Mouse (Mus musculus) cerebellum, adult 11-12 months (tissue): ENCODE data around the gene P2ry10b.

Experiments
- DNase-seq: peaks from one replicate; pipeline ENCODE4 v3.0.0; 2022

The P2ry10b gene

DNA sequence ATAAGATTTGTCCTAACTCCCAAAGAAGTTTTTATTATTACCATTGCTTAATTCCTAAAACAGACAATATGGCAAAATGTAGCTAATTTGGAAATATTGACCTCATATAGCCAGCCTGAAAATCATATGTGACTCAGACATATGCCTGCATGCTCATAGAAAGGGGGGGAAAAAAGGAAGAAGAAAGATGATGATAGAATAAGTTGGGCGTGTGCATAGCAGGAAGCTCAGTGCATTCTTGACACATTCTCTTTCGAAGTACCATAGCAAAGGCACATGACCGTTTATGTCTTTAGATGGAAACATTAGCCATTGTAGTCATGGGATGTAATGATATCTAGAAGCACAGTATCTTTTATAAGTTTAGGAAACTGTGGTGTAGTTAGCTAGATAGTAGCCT is at the start of gene P2ry10b:
P2ry10b (plus strand) TSS at position 247 of the 400 bp plus-strand sequence.
- no peak for DNase-seq

DNA sequence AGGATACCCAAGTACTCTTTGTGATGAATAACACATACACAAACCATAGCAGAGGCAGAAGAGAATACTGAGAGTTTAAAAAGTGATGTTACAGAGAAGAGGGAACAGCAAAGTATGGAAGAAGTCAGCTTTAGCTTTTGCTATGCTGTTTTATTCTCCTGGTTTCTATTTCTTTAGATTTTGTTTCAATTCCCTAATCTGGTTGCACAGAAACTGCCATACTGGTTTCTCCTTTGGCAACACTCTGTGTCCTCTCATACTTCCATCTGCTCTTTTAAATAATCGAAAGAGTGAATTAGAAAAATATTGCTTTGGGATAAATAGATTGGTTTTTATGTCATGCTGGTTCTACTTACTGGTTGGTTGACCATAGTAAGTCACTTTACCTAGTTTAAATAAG is 32.4 kb upstream of the P2ry10b start:
- no peak for DNase-seq

DNA sequence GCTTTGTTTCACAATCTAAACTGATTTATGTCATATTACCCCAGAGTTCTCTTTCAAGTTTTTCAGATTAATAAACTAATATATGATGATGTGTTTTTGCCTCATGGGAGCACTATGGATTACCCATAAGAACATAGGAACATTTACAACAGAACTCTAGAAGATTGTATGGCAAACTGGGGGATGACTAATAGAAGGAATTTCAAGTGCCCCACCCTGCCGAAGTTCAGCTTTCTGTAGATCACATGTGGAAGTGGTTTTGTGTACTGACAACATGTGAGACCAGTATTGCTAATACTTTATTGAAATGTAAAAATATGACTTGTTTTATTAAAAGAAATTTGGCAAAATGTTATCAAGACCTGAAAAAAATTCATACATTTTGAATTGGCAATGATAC is 31.7 kb upstream of the P2ry10b start:
- no peak for DNase-seq

DNA sequence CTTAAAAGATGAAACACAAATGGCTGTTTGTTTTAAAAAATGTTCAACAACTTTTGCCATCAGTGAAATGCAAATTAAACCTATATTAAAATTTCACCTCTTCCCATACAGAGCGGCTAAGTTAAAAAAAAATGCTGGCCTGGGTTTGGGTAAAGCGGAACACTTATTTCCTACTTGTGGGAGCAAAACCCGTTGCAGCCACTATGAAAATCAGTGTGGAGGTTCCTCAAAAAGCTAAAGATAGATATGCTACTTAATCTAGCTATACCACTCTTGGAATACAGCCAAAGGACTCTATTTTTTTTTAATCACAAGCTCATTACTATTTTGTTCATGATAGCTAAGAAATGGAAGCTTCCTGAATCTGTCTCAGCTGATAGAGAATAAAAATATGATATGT is 5.5 kb upstream of the P2ry10b start:
- no peak for DNase-seq

DNA sequence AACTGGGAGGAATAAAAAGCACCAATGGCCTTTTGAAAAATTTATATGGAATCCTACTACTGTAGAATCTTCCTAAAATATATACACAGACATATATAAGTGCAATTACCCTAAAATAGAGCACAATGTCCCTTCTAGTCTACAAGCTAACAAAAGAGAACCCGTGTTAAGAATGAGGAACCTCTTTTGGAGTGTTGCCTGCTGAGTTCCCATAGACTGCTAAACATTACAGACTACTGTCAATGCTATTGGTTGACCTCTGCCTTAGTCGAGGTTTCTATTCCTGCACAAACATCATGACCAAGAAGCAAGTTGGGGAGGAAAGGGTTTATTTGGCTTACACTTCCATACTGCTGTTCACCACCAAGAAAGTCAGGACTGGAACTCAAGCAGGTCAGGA is 4.8 kb upstream of the P2ry10b start:
- DNase-seq: no peak

DNA sequence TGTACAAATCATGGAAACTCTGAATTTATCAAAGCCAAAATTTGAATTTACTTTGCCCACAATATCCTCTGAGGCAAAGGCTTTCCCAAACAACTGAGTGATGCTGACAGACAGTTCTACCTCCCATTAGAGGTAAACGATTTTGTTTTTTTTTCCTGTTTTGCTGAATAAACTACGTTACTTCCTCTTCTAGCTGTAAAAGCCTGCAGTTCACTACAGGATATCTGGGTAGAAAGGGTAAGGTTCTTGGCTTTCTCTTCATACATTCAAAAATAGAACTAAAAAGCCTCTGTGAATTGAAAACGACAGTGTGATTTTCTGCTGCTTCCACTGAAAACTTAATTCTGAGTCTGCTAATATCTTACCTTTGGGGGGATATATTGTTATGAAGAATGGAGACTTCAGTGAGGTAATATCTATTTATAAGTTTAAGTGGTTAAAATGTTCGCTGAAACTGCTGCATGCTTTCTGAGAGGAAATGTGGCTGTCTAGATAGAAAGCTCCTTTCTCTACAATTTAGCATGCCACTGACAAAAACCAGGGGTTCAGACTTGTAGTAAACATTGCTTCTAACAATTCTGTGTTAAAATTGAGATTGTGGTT is 765 bp downstream of the P2ry10b start:
- no peak for DNase-seq

DNA sequence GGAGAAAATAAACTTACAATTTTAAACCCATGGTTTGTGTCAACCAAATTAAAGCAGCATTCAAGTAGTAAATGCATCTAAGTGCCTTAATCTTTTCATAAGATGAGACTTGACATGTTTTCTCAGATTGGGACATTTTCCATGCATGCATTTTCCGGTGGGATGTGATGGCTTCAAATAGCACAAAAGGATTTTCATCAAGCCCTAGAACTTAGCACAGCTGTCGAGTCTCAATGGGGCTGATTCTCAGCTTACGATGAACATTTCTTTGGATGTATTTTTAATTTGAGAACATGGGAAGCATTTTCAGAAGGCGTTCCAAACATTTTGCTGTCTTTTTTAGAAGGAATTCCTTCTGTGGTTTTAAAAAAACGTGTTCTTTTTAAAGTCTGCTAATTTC is 1.3 kb downstream of the P2ry10b start:
- no peak for DNase-seq

DNA sequence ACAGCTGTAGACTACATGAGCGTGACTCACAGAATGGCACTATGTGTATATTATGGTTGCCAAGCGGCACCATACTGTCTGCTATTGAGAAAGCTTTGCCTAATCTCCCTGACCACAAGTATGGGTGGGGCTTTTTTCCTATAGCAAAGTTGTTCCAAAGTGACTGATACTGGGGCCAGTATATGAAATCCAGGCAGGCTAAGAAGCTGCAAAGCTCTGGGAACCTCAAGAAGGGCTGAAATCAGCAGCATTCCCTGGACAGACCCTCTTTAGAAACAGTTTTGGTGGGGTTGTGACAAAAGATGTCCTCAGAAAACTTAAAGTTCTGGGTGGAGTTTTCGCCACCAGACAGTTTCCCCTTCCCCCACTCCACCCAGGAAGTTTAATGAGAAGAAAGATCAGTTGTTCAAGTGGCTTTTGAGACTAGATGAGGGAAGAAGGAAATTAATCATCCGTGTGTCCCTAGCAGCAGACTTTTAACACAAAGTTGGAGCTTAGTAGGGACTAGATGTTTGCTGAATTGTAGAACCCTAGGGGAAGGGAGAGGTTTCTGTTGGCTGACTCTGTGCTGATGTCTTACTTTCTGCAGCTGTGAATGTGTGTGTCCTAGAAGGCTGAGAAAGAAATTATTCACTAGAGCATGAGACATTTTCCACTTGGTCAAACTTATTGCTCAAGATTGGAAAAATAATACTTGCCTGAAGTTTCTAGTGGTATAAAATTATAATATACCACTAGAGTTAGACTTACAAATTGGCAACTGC is 2.2 kb downstream of the P2ry10b start:
- DNase-seq: no peak

DNA sequence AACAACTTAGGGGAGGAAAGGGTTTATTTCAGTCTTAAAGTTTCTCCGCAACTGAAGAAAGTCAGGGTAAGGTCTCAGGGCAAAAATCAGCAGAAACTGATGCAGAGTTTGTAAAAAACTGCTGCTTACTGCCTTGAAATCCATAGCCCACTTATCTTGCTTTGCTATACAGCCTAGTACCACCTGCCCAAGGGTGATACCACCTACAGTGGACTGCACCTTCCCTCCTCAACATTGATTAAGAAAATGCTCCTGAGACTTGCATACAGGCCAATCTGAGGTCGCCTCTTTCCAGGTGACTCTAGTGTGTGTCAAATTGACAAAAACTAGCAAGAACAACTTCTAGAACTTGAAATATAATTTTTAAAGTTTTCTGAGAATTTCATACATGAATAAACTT is 7.3 kb downstream of the P2ry10b start:
- no peak for DNase-seq

DNA sequence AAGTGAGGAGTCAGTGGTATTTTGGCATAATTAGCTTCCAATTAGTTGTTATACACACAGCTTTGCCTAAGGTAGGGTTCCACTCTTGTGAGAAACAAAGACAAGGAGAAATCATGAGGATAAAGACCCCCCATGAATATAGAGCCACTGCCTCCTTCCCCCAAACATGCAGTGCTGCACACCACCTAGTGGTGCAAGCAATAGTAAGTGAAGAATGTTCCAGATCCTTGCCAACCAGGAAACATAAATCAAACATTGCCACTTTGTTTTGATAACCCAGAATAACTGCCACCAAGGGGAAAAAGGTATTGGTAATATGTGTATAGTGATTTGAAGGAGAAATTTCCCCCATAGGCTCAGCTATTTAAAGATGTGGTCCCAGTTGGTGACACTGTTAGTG is 11.8 kb downstream of the P2ry10b start:
- DNase-seq: no peak

DNA sequence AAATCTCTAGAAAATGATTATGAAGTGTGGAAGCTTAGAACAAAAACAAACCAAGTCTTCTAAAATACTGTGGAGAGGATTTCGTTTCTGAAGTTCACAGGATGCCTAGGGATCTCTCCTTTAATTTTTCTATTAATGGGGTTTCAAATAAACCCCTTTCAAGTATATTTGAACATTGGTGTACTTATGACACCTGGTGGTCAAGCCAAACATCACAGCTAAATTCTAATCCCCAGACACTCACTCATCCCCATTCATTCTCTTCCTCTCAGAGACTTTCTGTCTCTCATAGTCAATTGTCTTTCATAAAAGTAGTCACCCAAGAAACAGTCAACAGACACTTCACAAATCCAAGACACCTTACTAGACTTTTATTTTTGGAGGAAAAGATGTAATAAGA is 19.6 kb downstream of the P2ry10b start:
- DNase-seq: no peak

DNA sequence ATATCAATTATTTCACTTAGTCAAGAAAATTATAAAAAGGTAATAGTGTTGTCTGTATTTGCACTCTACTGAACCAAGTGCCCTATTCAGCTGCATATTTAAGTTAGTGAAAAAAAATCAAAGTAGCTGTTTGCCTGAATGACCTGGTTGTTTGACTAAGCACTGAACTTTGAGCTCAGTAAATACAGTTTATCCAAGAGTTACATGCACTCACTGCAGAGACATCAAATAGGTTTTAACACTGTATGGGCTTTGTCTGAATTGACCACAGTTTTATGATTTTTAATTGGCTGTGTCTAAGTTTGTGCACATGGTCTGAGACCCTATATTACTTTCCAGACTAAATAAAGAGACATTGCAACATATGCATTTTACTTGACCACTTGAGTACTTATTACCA is 20.4 kb downstream of the P2ry10b start:
- DNase-seq: no peak

DNA sequence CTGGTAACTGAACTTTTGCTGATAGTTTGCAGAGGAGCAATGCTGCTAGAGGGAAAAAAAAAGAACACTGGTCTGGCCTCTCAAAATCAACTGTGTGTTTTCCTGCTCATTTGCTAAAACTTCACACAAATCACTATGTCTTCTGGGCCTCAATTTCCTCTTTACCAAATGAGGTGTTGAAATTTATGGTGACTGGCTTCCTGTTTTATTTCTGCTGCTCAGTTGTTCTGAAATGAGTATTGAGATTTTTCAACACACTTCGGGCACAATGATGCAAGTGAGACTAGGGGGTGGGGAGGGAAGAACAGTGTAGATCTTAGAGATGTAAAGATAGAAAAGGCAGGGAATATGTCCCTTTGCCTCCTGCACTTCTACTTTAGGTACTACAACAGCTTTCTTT is 30.0 kb downstream of the P2ry10b start:
- DNase-seq: no peak

DNA sequence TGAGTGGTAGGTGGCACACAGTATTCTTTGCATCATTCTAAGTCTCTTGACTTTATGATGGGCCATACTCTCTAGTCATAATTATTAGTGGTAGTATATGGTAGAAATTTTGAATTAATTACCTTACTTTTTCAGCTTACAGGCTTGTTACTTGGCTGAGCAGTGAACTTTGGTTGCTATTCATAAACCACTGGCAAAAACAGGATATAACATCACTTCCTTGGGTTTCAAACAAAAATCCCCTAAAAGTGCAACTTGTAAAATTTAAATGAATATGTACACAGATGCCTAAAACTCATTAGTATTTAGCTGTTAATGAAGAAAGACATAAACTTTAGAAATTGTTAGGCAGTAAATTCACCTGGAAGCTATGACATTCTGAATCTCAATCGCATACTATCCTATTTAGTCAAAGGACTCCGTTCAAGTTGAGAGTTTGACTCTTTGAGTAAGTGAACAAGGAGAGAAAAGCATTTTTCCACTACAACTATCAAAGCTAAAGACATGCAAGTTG is 68.9 kb downstream of the P2ry10b start:
- no peak for DNase-seq
